Mouse (Mus musculus) brain, embryonic 14.5 days (tissue): Measurements from ENCODE around the gene Ostm1.
A peak's percentile ranks its signal among the peaks of the same experiment; 100 is the strongest.

Experiments used
- CTCF ChIP-seq: fragments of 200-500 bp; IDR thresholded peaks from 2 replicates; pipeline ENCODE4 v1.5.1; 2012; ENCODE audit warnings: inconsistent platforms, mild to moderate bottlenecking, moderate library complexity, borderline replicate concordance; ENCODE audit not compliant: insufficient read depth, insufficient read length; ENCODE audit errors: extremely low read depth
- POLR2A ChIP-seq: fragments of 200-500 bp; IDR thresholded peaks from 2 replicates; pipeline ENCODE4 v1.6.1; 2012; ENCODE audit warnings: mild to moderate bottlenecking, inconsistent platforms, borderline replicate concordance; ENCODE audit not compliant: poor library complexity, insufficient read depth, insufficient read length, severe bottlenecking; ENCODE audit errors: extremely low read depth

DNA sequence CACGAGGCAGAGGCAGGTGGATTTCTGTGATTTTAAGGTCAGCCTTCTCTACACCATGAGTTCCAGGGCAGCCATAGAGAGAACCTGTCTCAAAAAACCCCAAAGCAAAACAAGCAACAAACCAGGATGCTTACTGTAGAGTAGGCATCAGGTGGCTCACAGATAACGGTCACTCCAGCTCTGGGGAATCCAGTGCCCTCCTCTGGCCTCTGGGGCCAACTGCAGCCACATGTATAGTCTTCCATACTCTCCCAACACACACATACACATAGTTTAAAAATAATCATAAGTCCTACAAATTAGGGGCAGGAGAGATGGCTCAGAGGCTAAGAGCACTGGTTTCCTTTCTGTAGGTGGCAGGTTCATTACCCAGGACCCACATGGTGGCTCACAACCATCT, 109.9 kb downstream of the Ostm1 start:
- TF ChIP-seq POLR2A (no peak), CTCF (peak; percentile 21; the same call in 1 of the 2 replicates)
